Mouse (Mus musculus) kidney, adult 2 months (tissue): ENCODE results near the gene Rubcn. TPM values are rescaled to one million over a fixed set of nuclear protein-coding genes. Genes with fewer than 3 reads are reported as not detected.
"Not testable (repeated sequence)": the region's sequence is repeated elsewhere in the genome, so short reads cannot be mapped to it uniquely, and the experiment has no call there.

Experiments
- DNase-seq: peaks from one replicate; pipeline ENCODE4 v3.0.0; 2021
- H3K27ac ChIP-seq: fragments of 200-500 bp; 2 replicates; pipeline ENCODE4 v1.5.1; 2012; ENCODE audit warnings: low read depth, low read length, control low read depth, inconsistent platforms; ENCODE audit not compliant: insufficient read depth
- H3K27me3 ChIP-seq: fragments of 200-500 bp; replicated peaks from 2 replicates; pipeline ENCODE4 v1.6.1; 2012; ENCODE audit warnings: mild to moderate bottlenecking, moderate library complexity, low read length, inconsistent platforms; ENCODE audit not compliant: control insufficient read depth, insufficient read depth
- H3K36me3 ChIP-seq: fragments of 200-500 bp; 2 replicates; pipeline ENCODE4 v1.6.1; 2012; ENCODE audit warnings: mild to moderate bottlenecking, moderate library complexity, low read length, inconsistent platforms; ENCODE audit not compliant: control insufficient read depth, insufficient read depth
- H3K4me1 ChIP-seq: fragments of 200-500 bp; 2 replicates; pipeline ENCODE4 v1.6.1; 2011; ENCODE audit warnings: low read length; ENCODE audit not compliant: control insufficient read depth, insufficient read depth
- H3K4me3 ChIP-seq: fragments of 200-500 bp; 2 replicates; pipeline ENCODE4 v1.5.1; 2011; ENCODE audit warnings: mild to moderate bottlenecking, low read depth, low read length, control low read depth; ENCODE audit not compliant: insufficient read depth
- CTCF ChIP-seq: fragments of 200-500 bp; conservative IDR thresholded peaks from 2 replicates; pipeline ENCODE4 v1.5.1; 2011; ENCODE audit warnings: low read depth, mild to moderate bottlenecking, control low read depth, low read length, moderate library complexity, mixed read lengths; ENCODE audit not compliant: insufficient read depth, insufficient read length
- POLR2A ChIP-seq: fragments of 200-500 bp; IDR thresholded peaks from one replicate; pipeline ENCODE4 v1.6.1; 2011; ENCODE audit warnings: low read depth, low read length, control low read depth
- WGBS: fragments of 180-500 bp; shearing (Covaris S2); methylation state at CpG from one replicate; pipeline ENCODE4 v1.1.7; 2018; 5-methylcytosine and 5-hydroxymethylcytosine counted together
- polyA plus RNA-seq: library from polyadenylated mRNA; depleted of rRNA; stranded (reverse); fragments of >200 nt; gene quantifications from 2 replicates; pipeline ENCODE4 v1.2.3, GENCODE M21; 2012

Gene Rubcn
- polyA plus RNA-seq, 1 experiment, result 36.9 TPM

DNA sequence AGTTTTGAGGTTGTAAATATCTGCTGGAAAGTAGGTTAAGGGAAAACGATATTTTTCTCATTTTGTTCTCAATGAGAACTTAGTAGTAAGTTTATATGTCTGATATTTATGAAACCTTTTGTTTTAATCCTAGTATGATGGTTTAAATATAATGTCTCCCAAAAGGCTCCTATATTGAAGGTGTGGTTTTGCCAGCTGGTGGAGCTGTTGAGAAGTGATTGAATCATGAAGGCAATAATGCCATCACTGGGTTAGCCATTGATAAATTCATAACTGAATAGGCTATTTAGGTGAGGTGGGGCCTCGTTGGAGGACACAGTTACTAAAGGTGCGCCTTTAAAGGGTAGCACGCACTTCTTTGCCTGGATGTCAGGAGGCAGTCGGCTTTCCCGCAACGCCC lies 4.0 kb upstream of the Rubcn start:
- H3K4me1 ChIP-seq, result no peaks in the 10 kb centered on the region; the same call in 1 of the 2 replicates
- H3K27me3 ChIP-seq, result no peaks in the 10 kb centered on the region
- H3K27ac ChIP-seq, result no peak overlapping the region
- 75% methylated on average over 7 of the region's 7 CpGs for WGBS
- no peak for DNase-seq
- TF ChIP-seq CTCF (no peak), POLR2A (no peak)
- H3K4me3 ChIP-seq, result no peak overlapping the region
- H3K36me3 ChIP-seq, result 0 out of 2 replicates have a peak, but pooled peaks cover 2% of the 10 kb centered on the region

DNA sequence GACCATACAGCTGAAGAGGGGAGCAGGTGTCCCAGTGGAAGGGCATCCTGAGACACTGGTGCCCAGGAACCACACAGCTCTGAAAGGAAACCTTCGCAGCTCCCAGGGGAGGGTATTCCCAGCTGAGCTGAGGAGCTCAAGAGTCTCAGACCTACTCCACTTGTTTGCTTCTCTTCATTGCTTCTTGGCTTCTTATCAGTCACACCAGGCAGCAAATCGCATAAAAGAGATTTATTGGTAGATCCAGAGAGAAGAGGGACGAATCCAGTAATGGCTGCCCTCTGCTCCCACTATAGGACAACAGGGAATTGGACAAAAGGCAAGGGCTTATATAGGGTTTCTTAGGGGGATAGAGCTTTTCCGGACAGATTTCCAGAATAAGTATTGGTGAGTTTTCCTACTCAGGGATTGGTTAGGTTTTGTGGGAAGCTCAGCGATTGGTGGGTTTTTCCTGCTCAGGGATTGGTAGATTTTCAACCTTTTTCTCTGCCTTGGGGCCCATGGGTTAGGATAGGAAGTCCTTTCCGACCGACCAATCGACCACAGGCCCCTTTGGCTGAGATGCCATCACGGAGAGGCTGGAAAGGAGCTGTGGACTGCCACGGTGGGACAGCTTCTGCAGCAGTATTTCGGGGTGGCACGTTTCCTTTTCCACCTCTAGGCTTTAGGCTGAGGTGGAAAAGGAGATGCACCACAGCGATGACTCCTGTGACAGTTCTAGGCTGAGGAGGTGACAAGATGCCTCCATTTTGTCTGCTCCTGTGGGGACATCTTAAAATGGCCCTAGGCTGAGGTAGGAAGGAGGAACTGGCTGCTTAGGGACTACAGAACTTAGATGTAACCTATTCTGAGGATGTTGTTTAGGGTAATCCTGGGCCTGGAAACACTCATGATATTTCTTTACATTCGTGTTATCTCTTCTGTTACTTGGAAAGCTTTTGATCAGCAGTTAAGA lies 1.7 kb upstream of the Rubcn start:
- TF ChIP-seq CTCF, result no peak
- no peak for TF ChIP-seq POLR2A
- no peak overlapping the region for H3K4me3 ChIP-seq

DNA sequence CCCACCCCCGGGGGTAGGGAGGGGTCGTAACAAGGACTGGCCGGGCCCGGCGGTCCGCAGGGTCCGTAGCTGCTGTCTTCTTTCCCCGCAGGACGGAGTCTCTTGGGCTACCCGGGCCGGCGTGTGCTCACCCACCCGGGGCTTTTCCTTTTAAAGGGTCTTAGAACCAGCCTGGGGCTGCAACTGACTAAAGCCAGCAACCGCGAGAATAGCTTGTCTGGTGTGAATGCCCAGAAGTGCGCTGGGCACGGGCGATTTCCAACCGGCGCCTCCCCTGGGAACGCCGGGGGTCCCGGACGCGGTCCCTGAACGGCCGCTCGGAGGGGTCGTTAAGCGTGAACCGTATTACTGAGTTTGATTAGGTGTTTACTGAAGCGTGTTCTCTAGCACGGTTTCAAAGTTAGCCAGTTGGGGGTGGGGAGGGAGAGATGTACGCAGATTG lies 612 bp upstream of the Rubcn start:
- no peaks in the 10 kb centered on the region for H3K27me3 ChIP-seq
- peak; percentile 23 for DNase-seq
- H3K4me3 ChIP-seq, result peak overlapping the region; percentile 74
- peaks cover 6% of the 10 kb centered on the region for H3K4me1 ChIP-seq
- peak overlapping the region; percentile 48; the same call in 1 of the 2 replicates for H3K27ac ChIP-seq
- TF ChIP-seq POLR2A, result no peak
- no peak for TF ChIP-seq CTCF
- H3K36me3 ChIP-seq, result no peaks in the 10 kb centered on the region
- WGBS, result 1% methylated on average over 34 of the region's 34 CpGs

More for the DNA sequence above, 1.7 kb upstream of the Rubcn start:
- H3K27me3 ChIP-seq, result no peaks in the 10 kb centered on the region
- DNase-seq, result no peak
- WGBS, result 77% methylated on average over 14 of the region's 14 CpGs
- H3K36me3 ChIP-seq, result no peaks in the 10 kb centered on the region
- peaks cover 2% of the 10 kb centered on the region; the same call in 1 of the 2 replicates for H3K4me1 ChIP-seq
- H3K27ac ChIP-seq, result no peak overlapping the region

DNA sequence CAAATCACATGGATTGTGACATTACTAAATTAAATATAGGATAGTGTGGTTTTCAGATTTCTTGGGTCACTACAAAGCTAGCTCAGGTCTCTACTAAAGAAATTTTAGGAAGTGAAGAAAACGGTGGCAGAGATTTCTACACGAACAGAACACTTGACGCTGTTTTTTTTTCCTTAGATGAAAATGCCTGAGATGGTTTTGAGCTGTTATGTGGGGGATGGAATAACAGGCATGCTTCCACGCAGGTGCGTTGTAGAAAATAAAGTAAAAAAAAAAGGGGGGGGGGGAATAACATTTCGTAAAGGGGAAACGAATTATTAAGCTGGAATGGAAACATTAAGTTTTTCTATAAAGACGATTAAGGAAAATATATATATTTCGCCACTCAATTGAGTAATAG lies 735 bp downstream of the Rubcn start:
- peaks cover 9% of the 10 kb centered on the region for H3K4me1 ChIP-seq
- no peak overlapping the region for H3K27ac ChIP-seq

DNA sequence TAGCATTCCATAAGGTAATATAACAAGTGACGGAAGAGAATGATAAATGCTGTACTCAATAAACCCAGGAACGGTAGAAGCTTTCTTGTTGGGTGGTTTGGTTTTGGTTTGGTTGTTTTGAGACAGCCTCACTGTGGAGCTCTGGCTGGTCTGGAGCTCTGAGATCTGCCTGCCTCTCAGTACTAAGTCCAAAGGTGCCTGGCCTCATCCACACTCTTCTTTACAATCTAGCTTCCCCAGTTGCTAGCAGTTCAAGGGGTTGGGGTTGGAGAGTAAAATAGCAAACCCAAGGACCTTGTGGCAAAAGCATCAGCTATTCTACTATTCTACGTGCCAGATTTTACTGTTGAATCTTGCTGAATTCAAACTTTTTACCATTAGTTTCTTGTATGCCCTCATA lies 1.7 kb downstream of the Rubcn start:
- H3K4me3 ChIP-seq, result no peak overlapping the region
- WGBS, result 68% methylated on average over 3 of the region's 3 CpGs
- no peaks in the 10 kb centered on the region for H3K36me3 ChIP-seq
- TF ChIP-seq POLR2A (no peak), CTCF (no peak)
- no peaks in the 10 kb centered on the region for H3K27me3 ChIP-seq
- H3K4me1 ChIP-seq, result peaks cover 9% of the 10 kb centered on the region
- H3K27ac ChIP-seq, result peak overlapping the region; percentile 73; the same call in 1 of the 2 replicates
- peak; percentile 70 for DNase-seq

More for the DNA sequence above, 735 bp downstream of the Rubcn start:
- TF ChIP-seq POLR2A (no peak), CTCF (no peak)
- no peaks in the 10 kb centered on the region for H3K27me3 ChIP-seq
- DNase-seq, result no peak
- no peaks in the 10 kb centered on the region for H3K36me3 ChIP-seq
- 8% methylated on average over 9 of the region's 9 CpGs for WGBS
- H3K4me3 ChIP-seq, result no peak overlapping the region; the same call in 1 of the 2 replicates

DNA sequence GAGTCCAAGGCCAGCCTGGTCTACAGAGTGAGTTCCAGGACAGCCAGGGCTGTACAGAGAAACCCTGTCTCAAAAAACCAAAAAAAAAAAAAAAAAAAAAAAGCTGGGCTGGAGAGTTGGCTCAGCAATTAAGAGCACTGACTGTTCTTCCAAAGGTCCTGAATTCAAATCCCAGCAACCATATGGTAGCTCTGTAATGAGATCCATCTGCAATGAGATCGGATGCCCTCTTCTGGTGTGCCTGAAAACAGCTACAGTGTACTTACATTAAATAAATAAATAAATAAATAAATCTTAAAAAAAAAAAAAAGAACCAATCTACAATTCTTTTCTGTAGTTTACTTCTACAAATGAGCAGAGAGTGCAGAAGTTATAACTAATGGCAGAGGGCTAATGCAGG lies 2.3 kb downstream of the Rubcn start:
- H3K27me3 ChIP-seq, H3K36me3 ChIP-seq, DNase-seq, H3K4me1 ChIP-seq, H3K4me3 ChIP-seq: not testable (repeated sequence)
- peak overlapping the region; percentile 73; the same call in 1 of the 2 replicates for H3K27ac ChIP-seq
- WGBS, result 81% methylated on average over 1 of the region's 1 CpGs

DNA sequence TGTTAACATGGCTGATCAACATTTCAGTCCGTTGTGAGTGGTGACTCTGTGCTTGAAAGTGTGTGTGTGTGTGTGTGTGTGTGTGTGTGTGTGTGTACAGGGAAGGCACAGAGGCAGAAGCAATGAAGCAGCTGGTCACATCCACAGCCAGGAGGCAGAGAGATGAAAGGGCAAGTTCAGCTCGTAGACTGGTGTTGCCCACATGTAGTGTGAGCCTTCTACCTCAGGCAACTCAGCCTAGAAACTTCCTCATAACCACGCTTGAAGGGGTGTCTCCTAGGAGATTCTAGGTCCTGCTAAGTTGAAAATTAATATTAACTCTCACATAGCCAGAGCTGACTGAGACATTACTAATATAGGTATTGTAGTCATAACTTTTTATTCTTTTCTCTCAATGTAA lies 4.2 kb downstream of the Rubcn start:
- peak; percentile 62 for DNase-seq
- Histone ChIP-seq H3K27me3 (no peaks in the 10 kb centered on the region), H3K4me3 (no peak overlapping the region), H3K4me1 (peaks cover 13% of the 10 kb centered on the region), H3K36me3 (no peaks in the 10 kb centered on the region), H3K27ac (peak overlapping the region; percentile 24; the same call in 1 of the 2 replicates)
- TF ChIP-seq CTCF (no peak), POLR2A (no peak)
- 26% methylated on average over 3 of the region's 3 CpGs for WGBS
